Comparison of ENCODE assay signal across 10 mouse cellular contexts in the genomic region with DNA sequence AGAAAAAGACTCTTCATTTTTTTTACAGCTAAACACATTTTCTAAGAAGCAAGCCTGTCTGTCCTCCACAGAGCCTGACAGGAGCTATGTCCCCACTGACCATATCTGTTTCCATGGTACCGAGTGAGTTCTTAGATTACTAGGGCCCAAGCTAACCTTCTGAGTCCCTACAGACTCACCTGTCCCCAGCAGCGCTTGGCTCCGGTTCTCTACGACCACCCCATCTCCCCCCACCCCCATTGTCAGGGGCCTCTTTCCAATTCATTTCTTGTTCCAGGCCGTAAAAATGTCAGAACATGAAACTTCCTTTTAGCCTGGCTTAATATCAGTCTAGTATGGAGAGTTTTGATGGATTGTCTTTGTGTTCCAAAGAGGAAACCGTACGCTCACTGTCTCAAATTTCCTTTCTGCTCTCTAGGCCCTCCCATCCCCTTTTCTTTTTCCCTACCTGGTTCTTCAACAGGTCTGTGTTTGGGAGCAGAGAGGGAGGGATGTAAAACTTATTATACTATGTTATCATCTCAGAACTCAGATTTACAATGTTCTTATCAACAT.
DNase-seq lines count a peak whose midpoint lies in the region; ATAC-seq lines count a peak whose summit lies in the region.
"Had no signal": no experiment of that assay in that cellular context is flagged by ENCODE, and none has a peak within 500 bp of the region (broad histone marks: within the 10 kb centered on the region; RNA-seq: fewer than 3 reads in every experiment).

No protein-coding gene starts in this region.

- no peaks in the 10 kb centered on the region for H3K27me3 ChIP-seq in embryonic facial prominence, embryonic 10.5 days (replicated peaks; ENCODE audit: low read depth, poor library complexity, severe bottlenecking)
- H3K27me3 ChIP-seq in hindbrain, embryonic 10.5 days (ENCODE audit: insufficient read depth, poor library complexity, severe bottlenecking) = peaks cover 10% of the 10 kb centered on the region; the same call in 1 of the 2 replicates
- no peaks in the 10 kb centered on the region for H3K27me3 ChIP-seq in midbrain, embryonic 12.5 days

- WGBS in embryonic facial prominence, embryonic 10.5 days = 59% methylated on average over 7 of the region's 7 CpGs
- 75% methylated on average over 7 of the region's 7 CpGs for WGBS in hindbrain, embryonic 10.5 days
- 66% methylated on average over 7 of the region's 7 CpGs for WGBS in midbrain, embryonic 12.5 days

- H3K4me1 ChIP-seq in embryonic facial prominence, embryonic 10.5 days = peaks cover 50% of the 10 kb centered on the region
- peaks cover 47% of the 10 kb centered on the region for H3K4me1 ChIP-seq in hindbrain, embryonic 10.5 days (replicated peaks)
- peaks cover 50% of the 10 kb centered on the region for H3K4me1 ChIP-seq in midbrain, embryonic 12.5 days
- H3K4me1 ChIP-seq: liver, embryonic 13.5 days had no signal

- H3K9ac ChIP-seq in midbrain, embryonic 12.5 days (replicated peaks) = peak overlapping the region; percentile 57; the same call in 1 of the 2 replicates
- H3K9ac ChIP-seq: liver, embryonic 13.5 days had no signal

- H3K9me3 ChIP-seq in embryonic facial prominence, embryonic 10.5 days = no peaks in the 10 kb centered on the region
- H3K9me3 ChIP-seq in hindbrain, embryonic 10.5 days = no peaks in the 10 kb centered on the region
- H3K9me3 ChIP-seq in midbrain, embryonic 12.5 days = no peaks in the 10 kb centered on the region
- H3K9me3 ChIP-seq: liver, embryonic 13.5 days had no signal

- no peak for ATAC-seq in midbrain, embryonic 12.5 days (ENCODE audit: low FRiP score, low read depth)

- intact Hi-C loops in left cerebral cortex, postnatal 14 days (cut with DNase I) = loop anchor here (2.0 to 5.0 kb wide), 4 partner anchors 215 to 724 kb away; no protein-coding TSS in a partner anchor

- peak; percentile 90 for DNase-seq in heart, adult 11 months
- no peak for DNase-seq in heart, adult 9 months (ENCODE audit: low spot score in 2 of 2)
- DNase-seq in embryonic facial prominence, embryonic 10.5 days (ENCODE audit: low spot score) = no peak
- no peak for DNase-seq in hindbrain, embryonic 10.5 days (ENCODE audit: low spot score)
- no peak for DNase-seq in frontal cortex, postnatal 36 days (ENCODE audit: low spot score in 2 of 2)
- DNase-seq in natural killer cell, adult 2 months (ENCODE audit: low spot score in 2 of 2) = no peak
- no peak for DNase-seq in left cerebral cortex, postnatal 14 days (ENCODE audit: low spot score in 2 of 2)
- DNase-seq: liver, embryonic 13.5 days; thymus, adult 18-20 months had no signal

- H3K27ac ChIP-seq in embryonic facial prominence, embryonic 10.5 days (replicated peaks) = peak overlapping the region; percentile 97
- peak overlapping the region; percentile 94 for H3K27ac ChIP-seq in hindbrain, embryonic 10.5 days
- H3K27ac ChIP-seq in midbrain, embryonic 12.5 days (replicated peaks) = peak overlapping the region; percentile 93
- H3K27ac ChIP-seq: liver, embryonic 13.5 days had no signal

- H3K4me2 ChIP-seq in midbrain, embryonic 12.5 days (replicated peaks) = 0 out of 2 replicates have a peak overlapping the region, but pooled peaks have one; percentile 56
- H3K4me2 ChIP-seq: liver, embryonic 13.5 days had no signal

- H3K36me3 ChIP-seq in embryonic facial prominence, embryonic 10.5 days (replicated peaks) = no peaks in the 10 kb centered on the region
- H3K36me3 ChIP-seq in hindbrain, embryonic 10.5 days = no peaks in the 10 kb centered on the region
- no peaks in the 10 kb centered on the region for H3K36me3 ChIP-seq in midbrain, embryonic 12.5 days
- H3K36me3 ChIP-seq: liver, embryonic 13.5 days had no signal

- peak overlapping the region; percentile 61; the same call in 1 of the 2 replicates for H3K4me3 ChIP-seq in embryonic facial prominence, embryonic 10.5 days
- no peak overlapping the region for H3K4me3 ChIP-seq in hindbrain, embryonic 10.5 days
- no peak overlapping the region for H3K4me3 ChIP-seq in midbrain, embryonic 12.5 days
- H3K4me3 ChIP-seq: liver, embryonic 13.5 days had no signal
